Mouse (Mus musculus) olfactory bulb, adult 2 months (tissue): ENCODE measurements at regions not wholly inside any gene's neighbourhood (a gene's known extent, or its start where the extent isn't known, plus 50 kb on each side); places are given as distances from the start of the nearest gene placed in this dataset.

Experiments
- CTCF ChIP-seq: fragments of 200-500 bp; IDR thresholded peaks from 2 replicates; pipeline ENCODE4 v1.5.1; 2012; ENCODE audit warnings: low read depth, mild to moderate bottlenecking, low read length, moderate library complexity; ENCODE audit not compliant: insufficient read depth
- POLR2A ChIP-seq: fragments of 200-500 bp; IDR thresholded peaks from 2 replicates; pipeline ENCODE4 v1.6.1; 2012; ENCODE audit warnings: mild to moderate bottlenecking, low read depth, low read length, moderate library complexity; ENCODE audit not compliant: insufficient read depth

GRCm38 (mm10) chr6:49745301-49745700 is 77.2 kb upstream of the Npy start:
- TF ChIP-seq POLR2A (no peak), CTCF (no peak)
